Mouse (Mus musculus): Measurements from ENCODE around the gene Ranbp10. TPM values are rescaled to one million over a fixed set of nuclear protein-coding genes. Genes with fewer than 3 reads are reported as not detected.
A peak's percentile ranks its signal among the peaks of the same experiment; 100 is the strongest.

Gene Ranbp10
- polyA plus RNA-seq, 1 experiment from 2014 or later, result 11.5 TPM

- no peak overlapping the region for H3K9ac ChIP-seq
- 100% methylated on average over 1 of the region's 1 CpGs for WGBS
- peaks cover 22% of the 10 kb centered on the region for H3K4me1 ChIP-seq (replicated peaks)
- no peak overlapping the region for H3K27ac ChIP-seq
- no peaks in the 10 kb centered on the region for H3K9me3 ChIP-seq
- no peak for ATAC-seq (ENCODE audit: low FRiP score)
- no peak overlapping the region for H3K4me3 ChIP-seq
- H3K27me3 ChIP-seq, result no peaks in the 10 kb centered on the region
- peaks cover 63% of the 10 kb centered on the region for H3K36me3 ChIP-seq
- no peak overlapping the region for H3K4me2 ChIP-seq
These were observed 6.2 kb downstream of the Ranbp10 start for GRCm38 (mm10) chr8:105820925-105821324.

- WGBS, result 88% methylated on average over 3 of the region's 3 CpGs
- no peaks in the 10 kb centered on the region for H3K27me3 ChIP-seq
- H3K36me3 ChIP-seq, result peaks cover 57% of the 10 kb centered on the region
- no peak for ATAC-seq (ENCODE audit: low FRiP score)
- no peak overlapping the region for H3K27ac ChIP-seq
- H3K4me3 ChIP-seq, result no peak overlapping the region
- H3K9ac ChIP-seq, result no peak overlapping the region
- H3K4me2 ChIP-seq, result no peak overlapping the region
- no peaks in the 10 kb centered on the region for H3K9me3 ChIP-seq
- H3K4me1 ChIP-seq (replicated peaks), result peaks cover 10% of the 10 kb centered on the region
These were observed 7.5 kb downstream of the Ranbp10 start for GRCm38 (mm10) chr8:105819659-105820058.

GRCm38 (mm10) chr8:105813241-105813640, 13.9 kb downstream of the Ranbp10 start:
- H3K36me3 ChIP-seq, result peaks cover 22% of the 10 kb centered on the region
- ATAC-seq (ENCODE audit: low FRiP score), result no peak
- no peak overlapping the region for H3K4me3 ChIP-seq
- WGBS, result 98% methylated on average over 6 of the region's 6 CpGs
- no peak overlapping the region for H3K9ac ChIP-seq
- no peak overlapping the region for H3K27ac ChIP-seq
- no peak overlapping the region for H3K4me2 ChIP-seq
- no peaks in the 10 kb centered on the region for H3K27me3 ChIP-seq
- no peaks in the 10 kb centered on the region for H3K9me3 ChIP-seq
- H3K4me1 ChIP-seq (replicated peaks), result peaks cover 18% of the 10 kb centered on the region

- Histone ChIP-seq H3K36me3 (peaks cover 16% of the 10 kb centered on the region), H3K4me1 (replicated peaks) (peaks cover 18% of the 10 kb centered on the region), H3K9ac (no peak overlapping the region), H3K9me3 (no peaks in the 10 kb centered on the region), H3K4me2 (no peak overlapping the region), H3K27ac (no peak overlapping the region), H3K27me3 (no peaks in the 10 kb centered on the region), H3K4me3 (no peak overlapping the region)
- WGBS, result 87% methylated on average over 5 of the region's 5 CpGs
- no peak for ATAC-seq (ENCODE audit: low FRiP score)
These were observed 14.6 kb downstream of the Ranbp10 start for GRCm38 (mm10) chr8:105812511-105812910.

- Histone ChIP-seq H3K4me1 (replicated peaks) (peaks cover 18% of the 10 kb centered on the region), H3K9ac (no peak overlapping the region), H3K27ac (no peak overlapping the region), H3K9me3 (no peaks in the 10 kb centered on the region), H3K27me3 (no peaks in the 10 kb centered on the region), H3K4me2 (no peak overlapping the region), H3K4me3 (no peak overlapping the region), H3K36me3 (peaks cover 15% of the 10 kb centered on the region)
- ATAC-seq (ENCODE audit: low FRiP score), result no peak
- WGBS, result 88% methylated on average over 3 of the region's 3 CpGs
These were observed 15.6 kb downstream of the Ranbp10 start for GRCm38 (mm10) chr8:105811543-105811942.

- H3K4me1 ChIP-seq (replicated peaks), result peaks cover 18% of the 10 kb centered on the region
- no peaks in the 10 kb centered on the region for H3K9me3 ChIP-seq
- no peak overlapping the region for H3K4me2 ChIP-seq
- no peak overlapping the region for H3K27ac ChIP-seq
- peaks cover 15% of the 10 kb centered on the region for H3K36me3 ChIP-seq
- H3K9ac ChIP-seq, result no peak overlapping the region
- no peak for ATAC-seq (ENCODE audit: low FRiP score)
- H3K4me3 ChIP-seq, result no peak overlapping the region
- 89% methylated on average over 10 of the region's 10 CpGs for WGBS
- H3K27me3 ChIP-seq, result no peaks in the 10 kb centered on the region
These were observed 16.1 kb downstream of the Ranbp10 start for GRCm38 (mm10) chr8:105811061-105811460.

- Histone ChIP-seq H3K9me3 (no peaks in the 10 kb centered on the region), H3K27me3 (no peaks in the 10 kb centered on the region), H3K4me1 (replicated peaks) (peaks cover 18% of the 10 kb centered on the region), H3K4me3 (no peak overlapping the region), H3K27ac (no peak overlapping the region), H3K4me2 (no peak overlapping the region), H3K9ac (no peak overlapping the region), H3K36me3 (peaks cover 17% of the 10 kb centered on the region)
- 90% methylated on average over 6 of the region's 6 CpGs for WGBS
- no peak for ATAC-seq (ENCODE audit: low FRiP score)
These were observed 16.8 kb downstream of the Ranbp10 start for GRCm38 (mm10) chr8:105810245-105810786.

- no peak overlapping the region for H3K4me3 ChIP-seq
- peaks cover 30% of the 10 kb centered on the region for H3K36me3 ChIP-seq
- H3K27ac ChIP-seq, result no peak overlapping the region
- 93% methylated on average over 2 of the region's 2 CpGs for WGBS
- peaks cover 18% of the 10 kb centered on the region for H3K4me1 ChIP-seq (replicated peaks)
- H3K9ac ChIP-seq, result no peak overlapping the region
- no peaks in the 10 kb centered on the region for H3K9me3 ChIP-seq
- no peak for ATAC-seq (ENCODE audit: low FRiP score)
- H3K27me3 ChIP-seq, result no peaks in the 10 kb centered on the region
- H3K4me2 ChIP-seq, result no peak overlapping the region
These were observed 18.7 kb downstream of the Ranbp10 start for GRCm38 (mm10) chr8:105808480-105808879.

GRCm38 (mm10) chr8:105807766-105808165, 19.4 kb downstream of the Ranbp10 start:
- Histone ChIP-seq H3K4me3 (no peak overlapping the region), H3K4me2 (no peak overlapping the region), H3K4me1 (replicated peaks) (peaks cover 18% of the 10 kb centered on the region), H3K9me3 (no peaks in the 10 kb centered on the region), H3K27ac (no peak overlapping the region), H3K9ac (no peak overlapping the region), H3K27me3 (no peaks in the 10 kb centered on the region), H3K36me3 (peaks cover 30% of the 10 kb centered on the region)
- 92% methylated on average over 5 of the region's 5 CpGs for WGBS
- no peak for ATAC-seq (ENCODE audit: low FRiP score)

GRCm38 (mm10) chr8:105805964-105806363, 21.2 kb downstream of the Ranbp10 start:
- Histone ChIP-seq H3K4me3 (no peak overlapping the region), H3K9ac (no peak overlapping the region), H3K36me3 (peaks cover 21% of the 10 kb centered on the region), H3K4me1 (replicated peaks) (peaks cover 8% of the 10 kb centered on the region; the same call in 1 of the 2 replicates), H3K27ac (no peak overlapping the region), H3K4me2 (no peak overlapping the region), H3K27me3 (no peaks in the 10 kb centered on the region), H3K9me3 (no peaks in the 10 kb centered on the region)
- WGBS, result 91% methylated on average over 1 of the region's 1 CpGs
- no peak for ATAC-seq (ENCODE audit: low FRiP score)

- peaks cover 19% of the 10 kb centered on the region for H3K36me3 ChIP-seq
- ATAC-seq (ENCODE audit: low FRiP score), result no peak
- H3K4me1 ChIP-seq (replicated peaks), result peaks cover 2% of the 10 kb centered on the region; the same call in 1 of the 2 replicates
- H3K27me3 ChIP-seq, result no peaks in the 10 kb centered on the region
- peak overlapping the region; percentile 30; the same call in 1 of the 2 replicates for H3K27ac ChIP-seq
- no peaks in the 10 kb centered on the region for H3K9me3 ChIP-seq
- WGBS, result 68% methylated on average over 3 of the region's 3 CpGs
- H3K4me2 ChIP-seq, result no peak overlapping the region
- 0 out of 2 replicates have a peak overlapping the region, but pooled peaks have one; percentile 13 for H3K9ac ChIP-seq
- no peak overlapping the region for H3K4me3 ChIP-seq
These were observed 21.8 kb downstream of the Ranbp10 start for GRCm38 (mm10) chr8:105805346-105805745.

GRCm38 (mm10) chr8:105804797-105805196, 22.4 kb downstream of the Ranbp10 start:
- WGBS, result 96% methylated on average over 7 of the region's 7 CpGs
- Histone ChIP-seq H3K9ac (no peak overlapping the region), H3K4me2 (no peak overlapping the region), H3K27me3 (no peaks in the 10 kb centered on the region), H3K9me3 (no peaks in the 10 kb centered on the region), H3K4me1 (replicated peaks) (no peaks in the 10 kb centered on the region), H3K36me3 (peaks cover 19% of the 10 kb centered on the region), H3K27ac (no peak overlapping the region), H3K4me3 (no peak overlapping the region)
- ATAC-seq (ENCODE audit: low FRiP score), result no peak

- no peak overlapping the region for H3K9ac ChIP-seq
- H3K36me3 ChIP-seq, result peaks cover 20% of the 10 kb centered on the region
- 90% methylated on average over 6 of the region's 6 CpGs for WGBS
- H3K4me2 ChIP-seq, result no peak overlapping the region
- peaks cover 14% of the 10 kb centered on the region for H3K4me1 ChIP-seq (replicated peaks)
- no peaks in the 10 kb centered on the region for H3K27me3 ChIP-seq
- H3K4me3 ChIP-seq, result no peak overlapping the region
- no peaks in the 10 kb centered on the region for H3K9me3 ChIP-seq
- no peak overlapping the region for H3K27ac ChIP-seq
- no peak for ATAC-seq (ENCODE audit: low FRiP score)
These were observed 25.8 kb downstream of the Ranbp10 start for GRCm38 (mm10) chr8:105801153-105801904.
